Mouse (Mus musculus) liver, embryonic 14.5 days (tissue): Measurements from ENCODE around the gene Phlda1. TPM values are rescaled to one million over a fixed set of nuclear protein-coding genes. Genes with fewer than 3 reads are reported as not detected.

ENCODE experiments used
- ATAC-seq: fragments of 200-750 bp; cut with Nextera tagmentation; 2 replicates; pipeline ENCODE4 v1.8.0; 2017; ENCODE audit warnings: moderate number of reproducible peaks, mild to moderate bottlenecking, moderate library complexity; ENCODE audit not compliant: insufficient read depth
- DNase-seq, 3 experiments: peaks; one replicate each; pipeline ENCODE4 v3.0.0-alpha.2; 2012 to 2013; ENCODE audit warnings: low read depth in 3 of 3, low spot score in 3 of 3
- H3K27ac ChIP-seq: fragments of 300-500 bp; sonication (generic); 2 replicates; pipeline ENCODE4 v1.5.1; 2014; ENCODE audit warnings: moderate library complexity, mild to moderate bottlenecking, control low read depth, inconsistent platforms
- H3K27me3 ChIP-seq: fragments of 300-500 bp; sonication (generic); 2 replicates; pipeline ENCODE4 v1.6.1; 2014; ENCODE audit warnings: mild to moderate bottlenecking, low read length, moderate library complexity; ENCODE audit not compliant: control insufficient read depth, insufficient read depth
- H3K36me3 ChIP-seq: fragments of 300-500 bp; sonication (generic); replicated peaks from 2 replicates; pipeline ENCODE4 v1.6.1; 2014; ENCODE audit warnings: low read depth; ENCODE audit not compliant: control insufficient read depth, insufficient read depth
- H3K4me1 ChIP-seq, 2 experiments: fragments of 200-500 bp in 1 of 2; fragments of 300-500 bp in 1 of 2; sonication (generic) in 1 of 2; replicated peaks; 2 replicates each; pipeline ENCODE4 v1.6.1; 2012 to 2014; ENCODE audit warnings: antibody characterized with exemption in 1 of 2, inconsistent platforms in 1 of 2, low read length in 1 of 2; ENCODE audit not compliant: control insufficient read depth in 2 of 2, insufficient read depth in 2 of 2
- H3K4me2 ChIP-seq: fragments of 300-500 bp; sonication (generic); 2 replicates; pipeline ENCODE4 v1.6.1; 2014; ENCODE audit warnings: low read depth, mild to moderate bottlenecking, control low read depth, moderate library complexity
- H3K4me3 ChIP-seq, 2 experiments: fragments of 200-500 bp in 1 of 2; fragments of 300-500 bp in 1 of 2; sonication (generic) in 1 of 2; 2 replicates each; pipeline ENCODE4 v1.5.1; 2012 to 2014; ENCODE audit warnings: low read depth in 2 of 2, low read length in 2 of 2, mild to moderate bottlenecking in 2 of 2, control low read depth in 1 of 2, inconsistent platforms in 1 of 2, moderate library complexity in 1 of 2; ENCODE audit not compliant: insufficient read depth in 1 of 2
- H3K9ac ChIP-seq: fragments of 300-500 bp; sonication (generic); replicated peaks from 2 replicates; pipeline ENCODE4 v1.6.1; 2014; ENCODE audit warnings: mild to moderate bottlenecking, control low read depth, moderate library complexity
- H3K9me3 ChIP-seq: fragments of 300-500 bp; sonication (generic); 2 replicates; pipeline ENCODE4 v1.6.1; 2016; ENCODE audit warnings: low read length, mixed read lengths; ENCODE audit not compliant: control insufficient read depth
- CTCF ChIP-seq: IDR thresholded peaks from 2 replicates; pipeline ENCODE4 v1.5.1; 2016; ENCODE audit warnings: antibody characterized with exemption, low read depth, control low read depth
- EP300 ChIP-seq: IDR thresholded peaks from 2 replicates; pipeline ENCODE4 v1.6.1; 2016; ENCODE audit warnings: antibody characterized with exemption, low read depth
- WGBS: fragments of 180-500 bp; shearing (Covaris S2); extraction: QIAGEN DNeasy Blood & Tissue Kit; methylation state at CpG from one replicate; pipeline ENCODE4 v1.1.7; 2014; ENCODE audit not compliant: insufficient replicate concordance; 5-methylcytosine and 5-hydroxymethylcytosine counted together
- polyA plus RNA-seq, 2 experiments: library from polyadenylated mRNA; depleted of rRNA in 1 of 2; stranded (reverse) in 1 of 2; unstranded in 1 of 2; fragments of >200 nt; fragmentation: Nextera tagmentation in 1 of 2; extraction: Ambion mirVana in 1 of 2; gene quantifications; 2 replicates each; pipeline versions ENCODE4 v1.2.1 to v1.2.3; 2012 to 2014

Gene Phlda1
- polyA plus RNA-seq, 2 experiments = 2.1 to 2.8 TPM

DNA sequence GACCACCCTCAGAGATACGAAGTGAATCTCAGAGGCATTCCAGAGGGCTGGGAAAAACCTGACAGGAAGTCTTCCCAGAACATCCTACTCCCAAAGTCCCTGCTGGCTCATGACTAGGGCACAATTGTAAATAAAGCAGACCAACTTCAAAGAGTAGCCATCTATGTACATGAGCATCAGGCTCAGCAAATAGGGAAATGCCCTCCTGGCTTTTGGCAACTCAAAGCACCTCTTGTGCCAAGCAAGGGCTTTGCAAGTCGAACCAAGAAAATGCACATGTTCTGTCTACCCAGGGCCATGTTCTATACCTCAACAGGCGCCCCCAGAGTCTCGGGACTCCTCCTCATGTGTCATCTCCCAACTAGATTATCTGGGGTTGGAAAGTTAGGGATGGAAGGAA, 15.6 kb downstream of the Phlda1 start:
- Histone ChIP-seq H3K27ac (no peak overlapping the region), H3K4me3 (no peak overlapping the region), H3K9ac (no peak overlapping the region), H3K4me2 (no peak overlapping the region), H3K27me3 (no peaks in the 10 kb centered on the region), H3K36me3 (no peaks in the 10 kb centered on the region), H3K4me1 (peaks cover 0 to 3% of the 10 kb centered on the region in 2 experiments; a peak in 2 of 4 replicates), H3K9me3 (no peaks in the 10 kb centered on the region)
- WGBS = 54% methylated on average over 4 of the region's 4 CpGs
- ATAC-seq (no peak), DNase-seq (no peak)
- no peak for TF ChIP-seq EP300

DNA sequence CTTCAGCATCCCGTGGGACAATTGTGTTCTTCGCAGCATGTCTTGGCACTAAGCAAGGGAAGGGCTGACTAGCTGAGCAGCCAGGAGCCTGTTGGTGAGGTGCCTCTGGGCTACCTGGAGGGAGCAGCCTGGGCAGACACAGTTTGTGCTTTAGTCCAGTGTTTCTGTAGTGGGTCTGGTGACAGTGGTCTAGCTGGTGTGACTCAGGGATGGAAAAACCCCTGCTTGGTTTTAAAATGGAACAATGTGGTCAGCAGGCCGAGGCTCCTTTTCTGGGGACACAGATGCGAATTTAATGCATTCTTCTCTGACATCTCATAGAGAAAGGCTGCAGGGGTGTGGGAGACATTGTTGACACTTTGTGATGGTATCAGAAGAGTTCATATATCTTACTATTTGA, 16.1 kb downstream of the Phlda1 start:
- H3K4me3 ChIP-seq = no peak overlapping the region
- H3K4me2 ChIP-seq = no peak overlapping the region
- DNase-seq = no peak
- no peak overlapping the region for H3K9ac ChIP-seq
- no peaks in the 10 kb centered on the region for H3K9me3 ChIP-seq
- TF ChIP-seq CTCF (no peak), EP300 (no peak)
- WGBS = 64% methylated on average over 4 of the region's 4 CpGs
- no peaks in the 10 kb centered on the region for H3K36me3 ChIP-seq
- ATAC-seq = no peak
- peaks cover 0 to 6% of the 10 kb centered on the region in 2 experiments; a peak in 2 of 4 replicates for H3K4me1 ChIP-seq
- H3K27ac ChIP-seq = no peak overlapping the region
- H3K27me3 ChIP-seq = no peaks in the 10 kb centered on the region

GRCm38 (mm10) chr10:111523894-111524293, 17.8 kb downstream of the Phlda1 start:
- 79% methylated on average over 12 of the region's 12 CpGs for WGBS

GRCm38 (mm10) chr10:111527057-111527456, 21.0 kb downstream of the Phlda1 start:
- no peak for TF ChIP-seq EP300
- no peak for TF ChIP-seq CTCF
- DNase-seq = no peak
- no peak for ATAC-seq
- WGBS = 49% methylated on average over 5 of the region's 5 CpGs
- Histone ChIP-seq H3K4me2 (no peak overlapping the region), H3K27ac (no peak overlapping the region), H3K9me3 (no peaks in the 10 kb centered on the region), H3K9ac (no peak overlapping the region), H3K36me3 (no peaks in the 10 kb centered on the region), H3K27me3 (no peaks in the 10 kb centered on the region), H3K4me1 (peaks cover 0 to 2% of the 10 kb centered on the region in 2 experiments; a peak in 2 of 4 replicates), H3K4me3 (no peak overlapping the region)

More at GRCm38 (mm10) chr10:111523894-111524293, 17.8 kb downstream of the Phlda1 start:
- Histone ChIP-seq H3K4me3 (no peak overlapping the region), H3K4me1 (peaks cover 0 to 6% of the 10 kb centered on the region in 2 experiments; a peak in 2 of 4 replicates), H3K36me3 (no peaks in the 10 kb centered on the region), H3K27ac (no peak overlapping the region), H3K27me3 (no peaks in the 10 kb centered on the region), H3K9me3 (no peaks in the 10 kb centered on the region), H3K9ac (no peak overlapping the region), H3K4me2 (no peak overlapping the region)
- TF ChIP-seq EP300 = no peak
- no peak for TF ChIP-seq CTCF
- no peak for ATAC-seq
- no peak for DNase-seq

DNA sequence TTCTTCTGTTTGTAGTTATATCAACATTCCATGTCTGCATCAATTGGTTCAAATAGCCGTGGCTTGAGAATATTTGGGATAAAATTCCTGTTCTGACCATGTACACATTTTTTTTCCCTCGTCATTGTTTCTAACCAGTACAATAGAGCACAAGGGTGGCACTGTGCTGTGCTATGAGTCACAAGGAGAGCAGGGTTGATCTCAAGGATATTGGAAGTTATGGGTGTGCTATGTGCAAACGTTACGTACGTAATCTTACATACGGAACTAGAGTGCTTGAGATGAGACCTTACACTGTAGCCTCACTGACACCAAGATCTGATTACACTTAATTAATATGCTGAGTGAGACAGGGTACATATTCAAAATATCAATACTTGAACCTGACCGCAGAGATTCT, 21.5 kb downstream of the Phlda1 start:
- 70% methylated on average over 7 of the region's 7 CpGs for WGBS
- DNase-seq = no peak
- Histone ChIP-seq H3K9ac (no peak overlapping the region), H3K36me3 (no peaks in the 10 kb centered on the region), H3K27ac (no peak overlapping the region), H3K4me2 (no peak overlapping the region), H3K4me1 (peaks cover 0 to 2% of the 10 kb centered on the region in 2 experiments; a peak in 2 of 4 replicates), H3K27me3 (no peaks in the 10 kb centered on the region), H3K9me3 (no peaks in the 10 kb centered on the region), H3K4me3 (no peak overlapping the region)
- ATAC-seq = no peak
- TF ChIP-seq CTCF (no peak), EP300 (no peak)
